Mouse (Mus musculus): ENCODE measurements at regions not wholly inside any gene's neighbourhood (a gene's known extent, or its start where the extent isn't known, plus 50 kb on each side); places are given as distances from the start of the nearest gene placed in this dataset.

- DNase-seq, result no peak
Measured at GRCm38 (mm10) chr10:46827109-46827812, 1249.6 kb downstream of the Hace1 start.

GRCm38 (mm10) chr10:46828164-46828563 lies 1250.5 kb downstream of the Hace1 start:
- DNase-seq, result no peak

GRCm38 (mm10) chr10:46845578-46846314 lies 1268.1 kb downstream of the Hace1 start:
- DNase-seq, result no peak

All from right cerebral cortex, postnatal 14 days (tissue).